Mouse (Mus musculus): ENCODE data around the gene Zdhhc14. TPM values are rescaled to one million over a fixed set of nuclear protein-coding genes. Genes with fewer than 3 reads are reported as not detected.

The Zdhhc14 gene
- polyA plus RNA-seq, 1 experiment = 5.7 TPM

- Histone ChIP-seq H3K4me3 (ENCODE audit: extremely low read depth, insufficient read depth, insufficient read length) (no peak overlapping the region), H3K27me3 (ENCODE audit: control insufficient read depth, insufficient read depth, low read length) (no peaks in the 10 kb centered on the region), H3K36me3 (ENCODE audit: control insufficient read depth, insufficient read depth, low read length) (no peaks in the 10 kb centered on the region; the same call in 1 of the 2 replicates), H3K4me1 (ENCODE audit: control insufficient read depth, insufficient read depth, insufficient read length) (no peaks in the 10 kb centered on the region), H3K27ac (ENCODE audit: insufficient read depth, low read length) (no peak overlapping the region)
- peak in 1 of 2 experiments; percentile 6 for DNase-seq (ENCODE audit: low read depth in 1 of 2, low spot score in 2 of 2)
- no peak for TF ChIP-seq POLR2A (IDR thresholded peaks at IDR 0.05; ENCODE audit: low read depth, low read length)
- TF ChIP-seq CTCF (IDR thresholded peaks at IDR 0.05; ENCODE audit: extremely low read depth, insufficient read depth, insufficient read length, insufficient replicate concordance) = no peak
- 90% methylated on average over 8 of the region's 8 CpGs for WGBS
Observed at GRCm38 (mm10) chr17:5690746-5691535, 198.6 kb downstream of the Zdhhc14 start.

GRCm38 (mm10) chr17:5692661-5693060, 200.3 kb downstream of the Zdhhc14 start:
- 91% methylated on average over 3 of the region's 3 CpGs for WGBS

DNA sequence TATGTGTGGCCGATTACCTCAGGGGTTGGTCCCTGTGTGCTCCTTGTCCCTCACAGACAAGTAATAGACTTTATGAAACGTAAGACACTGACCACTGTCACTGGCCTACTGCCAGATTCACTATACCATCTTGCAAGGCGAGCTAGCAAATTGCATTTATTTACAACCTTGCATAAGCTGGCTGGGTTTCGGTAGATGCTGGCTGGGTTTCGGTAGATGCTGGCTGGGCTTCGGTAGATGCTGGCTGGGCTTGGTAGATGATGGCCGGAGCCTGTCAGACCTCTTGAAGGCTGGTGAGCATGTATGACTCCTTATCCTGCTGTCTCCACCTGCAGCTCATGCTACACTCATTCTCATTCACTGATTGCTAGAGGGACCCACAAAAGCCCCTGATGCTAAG, 200.9 kb downstream of the Zdhhc14 start:
- TF ChIP-seq POLR2A (IDR thresholded peaks at IDR 0.05; ENCODE audit: low read depth, low read length) (no peak), CTCF (IDR thresholded peaks at IDR 0.05; ENCODE audit: extremely low read depth, insufficient read depth, insufficient read length, insufficient replicate concordance) (no peak)
- DNase-seq (ENCODE audit: low read depth in 1 of 2, low spot score in 2 of 2) = no peak
- WGBS = 94% methylated on average over 7 of the region's 7 CpGs
- H3K27ac ChIP-seq (ENCODE audit: insufficient read depth, low read length) = no peak overlapping the region
- no peak overlapping the region for H3K4me3 ChIP-seq (ENCODE audit: extremely low read depth, insufficient read depth, insufficient read length)
- H3K36me3 ChIP-seq (ENCODE audit: control insufficient read depth, insufficient read depth, low read length) = no peaks in the 10 kb centered on the region
- no peaks in the 10 kb centered on the region for H3K27me3 ChIP-seq (ENCODE audit: control insufficient read depth, insufficient read depth, low read length)
- no peaks in the 10 kb centered on the region for H3K4me1 ChIP-seq (ENCODE audit: control insufficient read depth, insufficient read depth, insufficient read length)

More at GRCm38 (mm10) chr17:5692661-5693060, 200.3 kb downstream of the Zdhhc14 start:
- TF ChIP-seq POLR2A (IDR thresholded peaks at IDR 0.05; ENCODE audit: low read depth, low read length) (no peak), CTCF (IDR thresholded peaks at IDR 0.05; ENCODE audit: extremely low read depth, insufficient read depth, insufficient read length, insufficient replicate concordance) (no peak)
- Histone ChIP-seq H3K27me3 (ENCODE audit: control insufficient read depth, insufficient read depth, low read length) (no peaks in the 10 kb centered on the region), H3K36me3 (ENCODE audit: control insufficient read depth, insufficient read depth, low read length) (no peaks in the 10 kb centered on the region), H3K4me3 (ENCODE audit: extremely low read depth, insufficient read depth, insufficient read length) (no peak overlapping the region), H3K27ac (ENCODE audit: insufficient read depth, low read length) (no peak overlapping the region), H3K4me1 (ENCODE audit: control insufficient read depth, insufficient read depth, insufficient read length) (no peaks in the 10 kb centered on the region)
- DNase-seq (ENCODE audit: low read depth in 1 of 2, low spot score in 2 of 2) = no peak

DNA sequence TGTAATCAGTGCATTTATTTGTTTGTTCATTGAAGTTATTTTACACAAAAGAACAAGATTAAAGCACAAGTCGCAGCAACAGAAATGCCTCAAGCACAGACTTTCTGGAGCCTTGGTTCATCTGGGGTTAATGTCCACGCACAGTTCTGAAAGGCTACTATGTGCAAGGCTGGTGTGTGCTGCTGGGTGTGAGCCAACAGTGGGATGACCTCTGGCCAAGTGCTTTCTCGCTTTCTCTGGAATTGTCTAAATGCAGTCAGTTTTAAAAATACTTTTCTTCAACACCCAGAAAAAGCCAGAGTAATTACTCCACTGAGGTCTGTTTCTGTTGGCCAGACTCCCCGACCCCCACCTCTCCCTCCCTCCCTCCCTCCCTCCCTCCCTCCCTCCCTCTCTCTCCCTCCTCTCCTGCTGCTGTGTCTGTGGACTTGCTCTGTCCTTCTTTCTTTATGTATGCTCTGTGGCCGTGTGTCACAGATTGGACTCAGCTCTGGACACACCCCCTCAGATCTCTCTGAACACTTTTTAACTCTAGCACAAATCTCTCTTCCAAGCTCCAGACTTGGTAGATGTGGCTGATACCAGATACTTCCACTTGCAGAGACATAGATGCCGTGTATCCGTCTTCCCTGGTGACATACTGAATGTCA, 206.2 kb downstream of the Zdhhc14 start:
- WGBS = 82% methylated on average over 7 of the region's 7 CpGs
- no peak overlapping the region for H3K27ac ChIP-seq (ENCODE audit: insufficient read depth, low read length)
- no peaks in the 10 kb centered on the region for H3K27me3 ChIP-seq (ENCODE audit: control insufficient read depth, insufficient read depth, low read length)

GRCm38 (mm10) chr17:5710320-5711104, 218.2 kb downstream of the Zdhhc14 start:
- Histone ChIP-seq H3K36me3 (ENCODE audit: control insufficient read depth, insufficient read depth, low read length) (no peaks in the 10 kb centered on the region), H3K27me3 (ENCODE audit: control insufficient read depth, insufficient read depth, low read length) (no peaks in the 10 kb centered on the region), H3K4me3 (ENCODE audit: extremely low read depth, insufficient read depth, insufficient read length) (no peak overlapping the region), H3K4me1 (ENCODE audit: control insufficient read depth, insufficient read depth, insufficient read length) (no peaks in the 10 kb centered on the region), H3K27ac (ENCODE audit: insufficient read depth, low read length) (no peak overlapping the region)
- WGBS = 86% methylated on average over 7 of the region's 7 CpGs
- TF ChIP-seq POLR2A (IDR thresholded peaks at IDR 0.05; ENCODE audit: low read depth, low read length) (no peak), CTCF (IDR thresholded peaks at IDR 0.05; ENCODE audit: extremely low read depth, insufficient read depth, insufficient read length, insufficient replicate concordance) (no peak)
- DNase-seq (ENCODE audit: low read depth in 1 of 2, low spot score in 2 of 2) = no peak

More for the DNA sequence above, 206.2 kb downstream of the Zdhhc14 start:
- Histone ChIP-seq H3K36me3 (ENCODE audit: control insufficient read depth, insufficient read depth, low read length) (no peaks in the 10 kb centered on the region), H3K4me1 (ENCODE audit: control insufficient read depth, insufficient read depth, insufficient read length) (no peaks in the 10 kb centered on the region), H3K4me3 (ENCODE audit: extremely low read depth, insufficient read depth, insufficient read length) (no peak overlapping the region)
- TF ChIP-seq CTCF (IDR thresholded peaks at IDR 0.05; ENCODE audit: extremely low read depth, insufficient read depth, insufficient read length, insufficient replicate concordance) = no peak
- TF ChIP-seq POLR2A (IDR thresholded peaks at IDR 0.05; ENCODE audit: low read depth, low read length) = no peak
- DNase-seq (ENCODE audit: low read depth in 1 of 2, low spot score in 2 of 2) = no peak

GRCm38 (mm10) chr17:5711861-5712260, 219.5 kb downstream of the Zdhhc14 start:
- DNase-seq (ENCODE audit: low read depth in 1 of 2, low spot score in 2 of 2) = no peak

More at GRCm38 (mm10) chr17:5711861-5712260, 219.5 kb downstream of the Zdhhc14 start:
- H3K4me3 ChIP-seq (ENCODE audit: extremely low read depth, insufficient read depth, insufficient read length) = no peak overlapping the region
- H3K36me3 ChIP-seq (ENCODE audit: control insufficient read depth, insufficient read depth, low read length) = no peaks in the 10 kb centered on the region
- no peaks in the 10 kb centered on the region for H3K27me3 ChIP-seq (ENCODE audit: control insufficient read depth, insufficient read depth, low read length)
- TF ChIP-seq POLR2A (IDR thresholded peaks at IDR 0.05; ENCODE audit: low read depth, low read length) (no peak), CTCF (IDR thresholded peaks at IDR 0.05; ENCODE audit: extremely low read depth, insufficient read depth, insufficient read length, insufficient replicate concordance) (no peak)
- H3K4me1 ChIP-seq (ENCODE audit: control insufficient read depth, insufficient read depth, insufficient read length) = peaks cover 2% of the 10 kb centered on the region; the same call in 1 of the 2 replicates
- 92% methylated on average over 5 of the region's 5 CpGs for WGBS
- H3K27ac ChIP-seq (ENCODE audit: insufficient read depth, low read length) = no peak overlapping the region

All from spleen, adult 2 months (tissue).